Mouse (Mus musculus) retina, embryonic 14.5 days (tissue): ENCODE data around the gene Selplg.

Experiments used
- DNase-seq: peaks from one replicate; pipeline ENCODE4 v3.0.0-alpha.2; 2015; ENCODE audit warnings: low spot score

Selplg gene

DNA sequence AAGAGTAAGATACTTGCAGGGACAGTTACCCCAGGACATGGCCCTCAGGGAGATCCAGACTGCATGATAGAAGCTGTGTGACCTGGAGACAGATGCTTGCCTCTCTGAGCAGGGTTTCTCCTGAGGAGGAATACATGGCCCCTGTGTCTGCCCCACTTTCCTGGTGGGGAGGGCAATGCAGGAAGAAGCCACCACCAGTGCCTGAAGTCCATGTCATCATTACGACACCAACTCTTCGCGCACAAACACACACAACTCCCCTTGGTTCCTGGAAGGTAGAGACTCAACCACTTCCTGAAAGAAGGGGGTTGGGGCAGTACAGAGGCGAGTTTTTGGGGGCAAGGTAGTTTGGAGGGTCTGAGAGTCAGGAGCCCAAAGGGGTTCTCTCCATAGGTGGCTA lies 8.2 kb downstream of the Selplg start:
- DNase-seq: no peak

DNA sequence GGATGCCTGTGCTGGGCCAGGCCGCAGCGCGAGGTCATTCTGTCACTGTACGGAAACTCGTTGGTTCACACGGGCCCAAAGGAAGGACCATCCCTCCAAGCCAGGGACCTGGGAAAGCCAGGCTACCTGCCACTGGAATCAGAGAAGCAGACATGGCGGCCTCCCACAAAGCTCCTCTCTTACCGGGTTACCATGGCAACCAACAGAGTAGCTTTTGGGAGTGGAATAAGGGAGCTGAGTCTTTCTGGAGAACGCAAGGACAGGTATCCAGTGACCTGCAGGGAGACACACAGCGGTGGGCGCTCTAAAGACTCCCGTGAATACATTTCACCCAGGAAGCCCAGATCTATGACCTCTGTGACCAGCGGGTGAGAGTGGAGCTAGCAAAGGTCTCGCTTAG lies 13.9 kb downstream of the Selplg start:
- no peak for DNase-seq

DNA sequence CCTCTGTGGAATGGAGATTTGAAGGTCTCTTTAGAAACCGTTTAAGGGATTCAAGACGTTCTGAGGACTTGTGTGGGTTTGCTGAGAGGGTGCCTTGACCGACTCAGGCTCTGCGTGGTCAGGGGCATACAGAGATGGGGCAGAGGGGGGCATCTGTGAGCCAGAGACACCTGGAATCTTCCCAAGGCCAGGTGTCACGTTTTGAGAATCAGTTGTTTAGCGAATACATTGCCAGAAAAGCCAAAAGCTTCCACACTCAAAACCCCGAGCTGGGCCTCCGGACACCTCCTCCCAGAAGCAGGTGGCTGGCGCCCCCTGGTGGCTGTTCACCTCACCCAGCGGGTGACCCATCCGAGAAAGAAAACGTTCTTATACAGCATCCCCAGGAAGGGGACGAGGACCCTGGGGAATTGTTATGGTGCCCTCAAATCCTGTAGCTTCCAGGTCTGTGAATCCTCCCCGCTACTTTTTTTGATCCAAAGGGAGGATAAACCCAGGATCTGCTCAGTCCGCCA lies 16.7 kb downstream of the Selplg start:
- DNase-seq: peak; percentile 91

DNA sequence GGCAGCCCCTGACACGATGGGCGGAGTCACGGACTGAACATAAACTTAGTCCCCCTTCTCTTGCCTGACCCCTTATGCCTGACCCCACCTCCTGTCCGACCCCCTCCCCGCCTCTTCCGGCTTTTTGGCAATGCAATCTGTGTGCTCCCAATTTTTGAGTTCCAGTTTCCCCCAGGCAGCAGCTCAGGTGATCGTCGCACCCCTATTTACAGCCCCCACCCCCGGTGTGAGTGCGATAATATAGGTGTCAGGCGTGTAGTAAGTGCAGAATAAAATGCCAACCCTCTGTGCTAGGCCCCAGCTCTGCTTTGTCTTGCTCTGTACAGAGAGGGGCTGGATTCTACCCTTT lies 17.4 kb downstream of the Selplg start:
- no peak for DNase-seq

DNA sequence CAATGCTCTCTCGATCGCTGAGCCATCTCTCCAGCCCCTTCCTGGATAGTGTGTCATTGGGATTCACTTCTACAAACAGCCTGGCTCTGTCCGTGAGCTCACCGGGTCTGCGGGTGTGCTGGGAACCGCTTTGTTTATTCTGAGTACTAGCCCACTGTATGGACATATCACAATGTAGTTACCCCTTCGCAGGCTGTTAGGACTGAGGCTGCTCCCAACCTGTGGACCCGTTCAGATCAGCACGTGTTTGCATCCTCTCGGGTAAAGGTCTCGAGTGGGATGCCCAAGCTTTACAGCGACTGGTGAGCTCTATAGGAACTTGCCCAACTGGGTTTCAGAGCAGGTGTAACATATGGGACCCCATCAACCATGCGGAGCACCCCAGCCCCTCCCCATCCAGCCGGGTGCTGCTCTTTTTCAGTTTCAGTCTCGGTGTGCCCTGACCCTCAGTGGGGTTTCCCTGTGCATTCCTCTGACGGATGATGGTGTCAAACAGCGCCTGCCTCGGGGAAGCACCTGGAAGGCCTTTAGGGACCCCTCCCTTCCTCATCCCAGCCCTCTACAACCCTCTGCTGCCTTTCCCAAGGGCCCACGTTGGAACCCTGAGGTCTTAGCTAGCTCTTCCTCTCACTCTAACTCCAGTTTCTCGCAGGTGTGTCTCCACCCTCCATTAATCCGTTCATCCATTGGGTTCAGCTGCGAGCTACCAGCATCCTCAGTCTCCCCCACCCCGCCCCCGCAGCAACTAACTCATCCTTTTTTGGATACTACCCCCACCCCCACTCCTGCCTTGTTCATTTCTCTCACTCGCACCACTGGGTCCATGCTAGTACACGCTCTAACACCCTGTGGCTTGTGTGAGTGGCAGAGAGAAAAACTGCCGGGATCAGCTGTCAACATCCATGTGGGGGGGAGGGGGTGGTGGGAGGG lies 18.1 kb downstream of the Selplg start:
- no peak for DNase-seq

DNA sequence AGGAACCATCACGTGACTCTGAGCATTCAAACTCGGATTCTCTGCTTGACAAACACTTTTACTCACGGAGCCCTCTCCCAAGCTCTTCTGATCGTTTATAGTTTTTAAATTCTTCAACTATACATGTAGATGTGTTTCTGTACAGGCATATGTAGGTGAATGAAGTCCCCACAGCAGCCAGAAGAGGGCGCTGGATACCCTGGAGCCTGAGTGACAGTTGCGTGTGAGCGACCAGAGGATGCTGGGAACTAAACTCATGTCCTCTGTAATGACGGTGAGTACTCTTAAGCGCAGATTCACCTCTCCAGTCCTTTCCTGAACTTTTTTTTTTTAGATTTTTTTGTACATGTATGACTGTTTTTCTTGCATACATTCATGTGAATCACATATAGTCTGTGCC lies 18.8 kb downstream of the Selplg start:
- peak; percentile 32 for DNase-seq

DNA sequence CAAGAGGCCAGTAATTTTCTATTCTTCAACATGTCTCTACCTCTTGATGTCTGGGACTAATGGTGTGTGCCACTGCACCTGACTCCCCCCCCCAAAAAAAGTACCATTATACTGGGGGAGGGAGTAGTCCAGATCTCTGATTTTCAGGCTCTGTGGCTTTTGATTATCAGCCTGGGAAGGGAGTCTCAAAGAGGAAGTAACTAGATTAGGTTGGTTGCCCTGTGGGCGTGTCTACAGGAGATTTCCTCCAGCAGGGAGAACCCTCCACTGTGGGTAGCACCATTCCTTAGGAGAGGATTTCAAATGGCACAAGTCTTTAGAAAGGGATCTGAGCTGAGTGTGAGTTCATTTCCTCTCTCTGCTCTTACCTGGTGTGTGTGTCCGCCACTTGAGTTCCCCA lies 19.8 kb downstream of the Selplg start:
- DNase-seq: no peak

DNA sequence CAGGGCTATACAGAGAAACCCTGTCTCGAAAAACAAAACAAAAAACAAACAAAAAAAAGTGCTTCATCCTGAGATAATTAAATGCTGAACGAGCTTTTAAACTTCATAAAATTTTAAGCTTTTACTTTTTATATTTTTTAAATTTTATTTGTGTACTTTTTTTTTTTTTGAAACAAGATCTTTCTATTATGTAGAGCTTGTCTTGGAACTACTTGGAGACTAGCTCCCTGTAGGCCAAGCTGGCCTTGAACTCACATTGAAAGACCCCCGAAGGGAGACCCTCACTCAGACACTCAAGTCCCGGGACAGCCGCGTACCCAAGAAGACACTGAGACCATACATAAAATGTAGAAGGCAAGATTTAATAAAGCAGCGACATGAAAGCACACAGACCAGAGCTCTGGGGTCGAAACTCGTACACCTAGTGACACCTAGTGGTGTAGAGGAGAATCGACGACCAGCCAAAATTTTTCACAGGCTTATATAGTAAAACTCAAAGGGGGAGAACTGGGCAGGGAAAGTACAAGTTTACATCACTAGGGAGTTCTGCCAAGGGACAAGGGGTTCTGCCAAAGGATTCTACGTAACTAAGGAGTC lies 20.5 kb downstream of the Selplg start:
- peak; percentile 49 for DNase-seq

DNA sequence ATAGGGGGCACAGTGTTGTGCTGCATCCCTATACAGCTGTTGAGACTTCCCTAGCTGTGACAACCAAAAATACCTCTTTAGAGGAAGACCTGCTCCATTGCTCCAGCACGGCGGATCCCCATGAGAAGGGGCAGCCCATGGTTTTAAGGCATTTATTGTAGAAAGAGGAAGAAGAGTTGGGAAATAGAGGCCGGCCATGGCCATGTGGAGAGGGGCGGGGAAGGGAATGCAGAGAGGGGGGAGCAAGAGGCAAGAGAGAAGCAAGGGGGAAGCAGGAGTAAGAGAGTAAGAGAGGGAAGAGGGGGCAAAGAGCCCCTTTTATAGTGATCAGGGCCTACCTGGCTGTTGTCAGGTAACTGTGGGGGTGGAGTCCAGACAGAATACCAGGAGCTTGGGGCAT lies 22.3 kb downstream of the Selplg start:
- no peak for DNase-seq

DNA sequence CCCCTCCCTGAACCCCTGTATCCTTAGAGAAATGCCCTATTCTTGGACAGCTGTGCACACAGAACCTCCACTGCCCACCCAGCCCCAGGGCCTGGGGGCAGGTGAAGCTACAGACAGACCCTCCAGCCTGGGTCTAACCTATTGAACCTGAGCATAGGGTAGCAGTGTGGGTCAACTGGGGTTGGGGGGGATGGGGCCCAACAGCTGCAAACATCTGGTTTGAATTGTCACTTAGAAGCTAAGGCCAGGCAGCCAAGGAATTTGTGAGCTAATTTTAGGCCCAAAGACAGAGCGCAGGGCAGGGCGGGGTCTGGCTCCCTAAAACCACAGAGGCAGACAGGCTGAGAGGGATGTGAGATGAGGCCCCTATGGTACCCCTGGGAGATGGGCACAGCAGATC lies 24.3 kb downstream of the Selplg start:
- no peak for DNase-seq

DNA sequence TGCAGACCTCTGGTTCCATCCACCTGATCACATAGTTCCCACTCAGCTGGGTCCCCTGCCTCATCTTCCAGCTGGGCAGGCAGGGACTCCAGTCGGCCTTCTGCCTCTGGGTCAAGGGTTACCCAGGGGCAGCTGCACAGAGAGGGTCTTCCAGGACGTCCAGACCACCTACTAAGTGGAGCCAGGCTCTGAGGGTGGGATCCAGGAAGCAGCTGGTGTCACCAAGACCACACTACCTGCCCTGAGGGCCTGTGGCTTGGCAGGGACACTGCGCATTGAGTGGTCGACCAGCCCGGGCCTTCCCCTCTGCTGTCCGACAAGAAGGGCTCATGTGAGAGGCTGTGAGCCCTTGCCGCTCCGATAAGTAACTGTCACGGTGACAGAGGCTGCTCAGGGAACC lies 24.7 kb downstream of the Selplg start:
- DNase-seq: no peak

DNA sequence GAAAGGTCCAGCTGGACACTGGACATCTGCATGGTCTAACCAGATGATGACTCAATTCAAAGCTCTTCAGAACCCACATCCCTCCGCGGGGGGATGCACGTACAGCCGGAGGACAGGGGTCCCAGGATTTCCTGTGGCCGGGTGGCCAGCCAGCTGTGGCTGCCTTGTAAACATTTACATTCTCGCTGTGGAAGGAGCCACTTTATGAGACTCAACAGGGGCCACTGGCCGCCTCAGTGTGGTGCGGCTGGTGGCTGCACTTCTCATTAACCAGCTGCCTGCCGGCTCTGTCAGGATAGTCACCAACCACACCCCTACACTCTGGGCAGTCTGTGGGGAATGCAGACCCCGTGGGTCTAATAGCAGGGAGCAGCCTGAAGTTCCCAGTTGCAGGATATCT lies 26.0 kb downstream of the Selplg start:
- no peak for DNase-seq

DNA sequence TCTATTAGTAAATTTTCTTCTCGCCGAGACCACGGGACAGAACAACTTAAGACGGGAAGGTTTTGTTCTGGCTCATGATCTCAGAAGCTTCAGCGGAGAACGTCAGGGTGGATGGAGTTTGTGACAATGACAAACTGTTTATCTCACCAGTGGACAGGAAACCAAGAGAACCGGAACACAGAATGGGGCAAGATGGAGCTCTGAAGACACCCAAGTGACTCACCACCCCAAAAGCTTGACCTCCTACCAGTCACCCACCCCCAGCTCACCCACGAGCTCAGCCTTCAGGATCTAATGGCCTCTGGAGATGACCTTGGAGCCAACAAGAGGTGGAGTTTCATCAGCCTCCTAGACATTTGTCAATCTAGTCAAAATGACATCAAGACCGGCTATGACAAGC lies 27.1 kb downstream of the Selplg start:
- DNase-seq: no peak

DNA sequence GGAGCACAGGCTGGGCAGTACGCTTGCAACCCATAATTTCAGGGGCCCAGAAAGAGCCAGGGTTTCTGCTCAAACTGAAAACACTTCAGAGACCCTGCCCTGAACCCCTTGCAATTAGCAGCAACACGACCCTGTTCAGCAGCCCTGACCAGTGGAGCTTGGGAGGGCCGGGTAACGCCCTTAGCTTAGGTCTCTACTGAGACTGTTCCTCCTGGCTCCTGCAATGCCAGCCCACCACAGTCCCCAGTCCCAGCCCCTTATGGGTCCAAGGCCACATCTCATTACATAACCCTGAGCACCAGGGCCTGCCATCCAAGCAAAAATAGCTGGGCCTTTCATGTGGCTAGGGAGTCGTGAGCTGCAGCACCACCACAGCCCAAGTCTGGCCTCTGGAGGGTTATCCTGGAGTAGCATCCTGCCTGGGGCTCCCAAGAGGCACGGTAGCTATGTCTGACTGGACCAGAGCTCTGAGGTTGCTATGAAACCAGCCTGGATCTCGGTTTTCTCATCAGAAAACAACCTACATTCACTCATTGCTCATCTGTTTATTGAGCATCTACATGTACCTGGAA lies 28.0 kb downstream of the Selplg start:
- no peak for DNase-seq

DNA sequence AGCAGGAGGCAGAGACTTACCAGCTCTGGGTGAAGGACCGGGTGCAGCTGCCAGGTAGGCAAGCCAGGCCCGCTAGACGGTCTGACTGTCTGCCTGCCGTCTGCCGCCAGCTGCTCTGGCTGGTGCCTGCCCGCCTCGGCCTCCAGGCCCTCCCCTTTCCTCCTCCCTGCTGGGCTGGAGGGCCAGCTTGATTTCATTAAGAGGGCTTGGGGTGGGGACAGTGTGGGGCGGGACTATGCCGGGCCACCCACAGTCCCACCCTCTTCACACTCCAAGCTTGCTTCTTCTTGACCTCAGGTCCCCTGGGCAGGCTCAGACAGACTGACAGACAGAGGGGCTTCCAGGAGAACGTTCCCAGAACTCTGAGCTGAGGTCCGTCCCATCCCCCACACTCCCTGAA lies 32.2 kb downstream of the Selplg start, which contains the start of gene Tmem119:
Tmem119 (minus strand) TSS at position 237 of the 400 bp plus-strand sequence.
- DNase-seq: peak; percentile 72

DNA sequence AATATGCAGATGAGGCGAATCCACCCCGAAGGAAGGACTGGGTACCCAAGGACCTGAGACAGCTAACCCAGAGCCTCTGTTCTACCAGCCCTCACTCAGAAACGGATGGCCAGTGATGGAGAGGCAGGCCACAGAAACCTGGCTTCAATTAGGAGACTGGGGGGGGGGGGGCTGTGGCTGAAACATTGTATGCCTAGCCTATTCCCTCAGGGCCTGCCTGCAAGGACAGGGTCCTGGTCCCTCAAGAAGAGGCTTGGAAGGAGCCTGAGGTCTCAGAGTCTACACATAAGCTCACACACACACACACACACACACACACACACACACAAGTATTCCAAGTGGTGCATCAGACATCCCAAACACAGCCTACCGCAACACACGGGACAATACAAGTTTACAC lies 32.8 kb downstream of the Selplg start:
- no peak for DNase-seq

DNA sequence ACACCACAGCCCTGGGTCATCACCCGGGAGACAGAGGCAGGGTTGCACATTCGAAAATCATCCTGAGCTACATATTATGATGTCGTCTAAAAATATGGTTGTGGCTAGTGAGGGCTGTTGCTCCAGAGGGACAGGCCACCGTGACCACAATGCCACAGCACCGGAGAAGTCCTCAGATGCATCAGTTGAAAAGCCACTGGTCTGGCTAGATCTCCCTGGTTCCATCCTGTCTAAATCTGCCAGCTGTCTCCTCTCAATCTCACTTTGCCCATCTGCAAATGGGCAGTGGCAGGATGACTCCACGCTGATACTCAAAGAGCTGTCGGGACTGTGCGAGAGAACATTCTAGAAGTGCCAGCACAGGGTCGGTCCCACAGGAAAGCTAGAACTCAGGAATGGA lies 33.9 kb downstream of the Selplg start:
- no peak for DNase-seq

DNA sequence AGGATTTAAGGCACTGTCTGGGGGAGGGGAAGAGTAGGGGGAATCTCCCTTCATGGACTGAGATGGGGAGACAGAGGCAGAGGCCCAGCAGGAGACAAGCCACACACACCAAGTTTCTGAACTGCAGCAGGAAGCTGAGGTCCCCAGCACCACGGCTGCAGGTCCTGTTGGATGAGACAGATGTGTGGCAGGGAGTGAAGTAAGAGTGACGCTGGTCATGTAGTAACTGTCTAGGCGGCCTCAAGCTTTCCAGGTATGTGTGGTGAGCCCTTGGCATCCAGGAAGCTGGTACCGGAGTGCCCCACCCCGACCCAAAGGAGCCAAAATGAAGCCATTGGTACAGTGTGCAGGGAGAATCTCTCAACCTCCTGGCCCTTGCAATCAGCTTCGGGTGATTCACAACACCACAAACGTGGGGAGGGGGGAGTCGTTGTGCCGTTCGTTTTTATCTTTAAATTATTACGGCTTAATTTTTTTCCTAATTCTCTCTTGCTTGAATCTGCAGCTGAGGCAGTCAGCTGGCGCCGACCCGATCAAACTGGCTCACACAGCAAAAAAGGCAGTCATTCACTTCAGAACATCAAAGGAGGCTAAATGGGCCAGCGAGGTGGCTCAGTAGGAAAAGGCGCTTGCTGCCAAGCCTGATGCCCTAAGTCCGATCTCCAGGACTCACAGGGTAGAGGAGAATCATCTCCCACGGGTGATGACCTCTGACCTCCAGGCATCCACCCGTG lies 35.1 kb downstream of the Selplg start:
- DNase-seq: no peak

DNA sequence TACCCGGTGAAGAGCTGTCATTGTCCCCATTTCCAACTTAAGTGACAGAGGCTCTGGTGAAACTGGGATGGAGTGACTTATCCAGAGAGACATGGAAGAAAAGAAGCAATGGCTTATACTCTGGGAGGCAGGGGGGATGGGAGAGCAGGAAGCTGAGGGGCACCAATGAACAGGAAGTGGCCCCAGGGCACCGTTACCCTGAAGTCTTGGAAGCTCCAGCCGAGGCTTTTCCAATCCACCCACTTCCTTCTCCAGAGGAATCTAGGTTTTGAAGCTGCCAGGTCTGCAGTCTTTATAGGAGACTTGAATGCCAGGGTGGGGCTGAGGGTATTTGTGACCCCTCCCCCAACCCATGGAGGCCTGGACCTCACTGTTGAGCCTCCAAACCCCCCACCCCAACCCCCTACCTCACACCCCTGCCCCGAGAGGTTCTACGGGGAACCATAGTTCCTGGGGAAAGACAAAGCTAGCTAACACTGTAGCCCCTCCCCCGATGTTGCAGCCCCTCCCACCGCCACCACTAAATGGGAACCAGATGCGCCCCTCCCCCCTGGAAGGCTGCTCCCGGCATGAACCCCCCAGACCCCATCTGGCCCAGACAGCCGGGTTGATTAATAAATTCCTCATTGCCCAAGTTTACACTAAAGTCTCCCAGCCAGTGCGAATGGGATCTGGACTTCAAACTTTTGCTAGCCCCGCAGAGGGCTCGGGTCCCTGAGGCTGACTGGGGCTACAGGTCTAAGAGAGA lies 35.9 kb downstream of the Selplg start:
- no peak for DNase-seq

DNA sequence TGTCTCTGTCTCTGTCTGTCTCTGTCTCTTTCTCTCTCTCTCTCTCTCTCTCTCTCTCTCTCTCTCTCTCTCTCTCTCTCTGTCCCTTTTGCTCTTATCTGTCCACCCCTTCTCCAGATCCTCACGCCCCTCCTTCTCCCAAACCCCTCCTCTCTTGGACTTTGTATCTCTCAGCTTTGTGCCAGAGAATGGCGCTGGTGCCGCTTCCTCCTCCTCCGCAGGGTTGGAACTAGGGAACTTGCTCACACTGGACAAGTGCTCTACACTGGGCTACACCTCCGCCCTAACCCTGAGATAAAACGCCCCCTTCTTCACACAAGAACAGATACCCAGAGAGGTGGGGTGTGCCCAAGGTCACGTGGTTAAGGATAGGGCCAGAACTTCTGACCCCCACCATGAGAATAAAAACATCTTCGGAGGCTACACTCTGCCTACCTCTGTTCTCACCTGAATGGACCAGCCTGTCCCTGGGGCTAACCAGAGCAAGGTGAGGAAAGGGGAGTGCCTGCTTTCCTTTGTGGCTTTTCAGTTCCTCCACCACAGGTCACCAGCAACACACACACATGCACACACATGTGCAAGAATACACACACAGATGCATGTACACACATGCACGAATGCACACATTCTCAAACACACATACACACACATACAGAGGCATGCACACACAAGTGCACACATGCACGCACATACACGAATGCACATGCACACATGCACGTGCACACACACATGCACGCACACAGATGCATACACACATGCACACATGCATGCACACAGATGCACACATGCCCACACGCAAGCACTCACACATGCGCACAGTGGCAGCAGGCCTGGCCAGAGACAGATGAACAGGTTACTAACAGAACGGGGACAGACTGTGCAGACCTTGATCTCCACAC lies 41.0 kb downstream of the Selplg start:
- DNase-seq: no peak
